Mouse (Mus musculus) kidney, postnatal 25 days (tissue): ENCODE measurements around the gene Lpgat1.

ENCODE experiments used
- DNase-seq, 2 experiments: peaks; one replicate each; pipeline ENCODE4 v3.0.0; 2021; ENCODE audit warnings: mixed read lengths in 2 of 2

Gene Lpgat1

DNA sequence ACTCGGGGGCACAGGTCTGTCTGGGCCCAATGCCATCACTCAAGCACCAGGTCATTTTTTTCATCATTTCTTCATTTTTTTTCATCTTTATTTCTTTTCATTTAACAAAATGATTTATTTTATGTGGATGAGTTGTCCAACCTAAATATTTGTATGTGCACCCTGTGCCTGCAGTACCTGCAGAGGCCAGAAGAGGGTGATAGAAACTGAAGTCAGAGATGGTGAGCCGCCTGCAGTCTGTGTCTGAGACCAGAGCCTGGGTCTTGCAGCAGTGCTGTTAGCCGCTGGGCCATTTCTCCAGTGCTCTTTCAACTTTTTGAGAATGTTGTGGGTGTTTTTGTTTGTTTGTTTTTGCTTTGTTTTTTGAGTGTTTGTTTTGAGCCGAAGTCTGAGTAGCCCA is 89.1 kb downstream of the Lpgat1 start:
- DNase-seq: no peak

DNA sequence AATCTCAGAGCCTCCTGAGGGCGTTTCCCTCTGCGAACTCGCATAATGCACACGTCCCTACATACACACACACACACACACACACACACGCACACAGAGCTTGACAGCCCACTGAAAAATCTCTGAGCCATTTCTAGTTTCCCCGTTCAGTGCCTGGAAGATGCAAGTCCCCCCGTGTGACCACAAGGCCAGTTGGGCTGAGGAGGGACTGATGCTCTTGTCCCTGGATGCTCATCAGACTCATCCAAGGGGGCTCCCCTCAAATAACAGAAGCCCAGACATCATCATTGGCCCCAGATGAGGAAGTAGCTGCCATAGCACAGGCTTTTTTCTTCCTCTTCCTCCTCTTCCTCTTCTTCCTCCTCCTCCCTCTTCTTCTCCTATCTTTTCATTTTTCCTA is 90.3 kb downstream of the Lpgat1 start:
- no peak for DNase-seq

DNA sequence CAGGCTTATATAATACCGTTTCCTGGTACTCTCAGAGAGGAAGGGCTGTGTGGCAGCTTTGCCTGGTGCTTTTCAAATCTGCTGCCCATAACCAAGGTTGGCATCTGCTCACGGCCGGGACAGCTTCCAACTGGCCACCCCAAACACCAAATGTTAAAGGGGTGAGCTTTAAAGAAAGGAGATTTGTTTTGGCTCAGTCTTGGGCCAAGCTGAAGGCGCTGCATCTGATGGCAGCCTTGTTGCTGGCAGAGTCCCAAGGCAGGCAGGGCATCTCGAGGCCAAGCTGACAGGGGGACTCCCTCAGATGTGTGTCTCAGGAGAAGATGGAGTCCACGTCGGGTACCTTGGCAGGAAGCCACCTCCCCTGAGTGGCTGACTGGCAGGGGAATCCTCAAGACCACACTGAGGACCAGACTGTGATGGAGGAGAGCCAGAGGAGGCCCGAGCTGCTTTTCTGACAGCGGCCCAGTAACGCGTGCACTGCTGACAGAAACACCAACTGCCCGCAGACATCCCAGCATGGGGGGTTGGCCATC is 91.1 kb downstream of the Lpgat1 start:
- DNase-seq: no peak

DNA sequence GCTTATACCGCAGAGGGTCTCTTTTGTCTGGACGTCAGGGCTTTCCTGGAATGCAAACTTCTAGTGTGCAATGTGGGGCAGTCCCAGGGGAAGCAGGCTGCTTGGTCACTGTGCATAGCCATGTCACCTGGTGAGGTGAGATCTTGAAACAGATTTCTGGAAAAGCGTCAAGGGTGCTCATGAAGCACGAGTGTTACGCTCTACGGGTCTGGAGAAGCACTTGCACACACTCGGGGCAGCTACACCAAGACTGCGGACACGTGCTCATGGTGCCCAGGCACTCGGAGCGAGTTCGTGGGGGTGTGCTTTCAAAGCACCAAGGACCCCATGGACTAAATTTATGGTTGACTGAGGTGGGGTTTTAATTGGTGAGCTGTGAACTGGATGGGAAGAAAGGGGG is 94.1 kb downstream of the Lpgat1 start:
- DNase-seq: no peak

DNA sequence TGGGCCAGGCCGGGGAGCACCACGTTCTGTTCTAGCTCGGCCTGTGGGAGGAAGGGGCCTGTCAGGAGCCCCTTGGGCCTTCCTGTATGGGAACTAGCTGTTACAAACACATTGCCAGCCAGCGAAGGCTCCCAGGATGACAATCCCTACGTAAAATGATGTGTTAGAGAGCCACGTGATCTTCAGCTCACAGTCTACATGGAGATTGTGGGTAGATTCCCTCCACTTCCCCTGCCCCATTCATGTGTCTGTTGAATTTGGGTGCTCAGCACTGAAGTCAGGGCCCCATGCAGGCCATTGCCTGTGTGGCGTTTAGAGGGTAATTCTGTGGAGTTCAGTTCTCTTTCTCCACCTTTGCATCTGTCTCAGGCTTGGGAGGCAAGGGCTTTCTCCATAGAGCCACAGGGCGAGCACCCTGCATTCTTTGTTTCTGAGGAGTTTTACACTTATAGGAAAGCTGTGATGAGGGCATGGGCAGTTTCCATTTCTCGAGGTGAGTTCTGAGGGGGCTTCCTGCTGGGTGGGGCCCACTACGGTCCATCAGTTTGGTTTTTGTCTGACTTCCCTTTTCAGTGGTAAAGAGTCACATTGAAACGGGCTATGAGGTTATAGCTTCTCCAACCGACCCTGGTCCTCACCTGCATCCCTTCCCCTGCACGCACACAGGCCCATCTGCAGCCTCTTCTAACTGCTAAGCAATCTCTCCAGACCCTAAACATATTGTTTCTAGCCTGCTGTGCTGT is 95.5 kb downstream of the Lpgat1 start:
- DNase-seq: no peak

DNA sequence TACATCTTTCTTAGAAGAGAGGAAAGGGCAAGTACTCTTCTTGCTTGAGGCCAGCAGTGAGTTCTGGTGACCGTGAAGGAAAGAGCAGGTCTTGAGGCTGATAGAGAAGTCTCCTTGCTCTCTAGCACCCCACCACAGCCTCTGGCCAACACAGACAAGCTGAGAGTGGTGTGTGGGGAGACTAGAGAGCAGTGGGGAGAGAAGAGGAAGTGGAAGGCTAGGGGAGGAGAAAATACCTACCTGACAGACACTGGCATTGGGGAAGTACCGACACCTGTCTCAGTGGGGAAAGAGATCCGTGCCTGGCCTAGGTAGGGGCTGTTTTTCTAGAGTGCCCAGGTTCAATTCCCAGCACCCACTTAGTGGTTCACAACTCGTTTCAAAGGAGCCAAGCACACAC is 96.6 kb downstream of the Lpgat1 start:
- no peak for DNase-seq

DNA sequence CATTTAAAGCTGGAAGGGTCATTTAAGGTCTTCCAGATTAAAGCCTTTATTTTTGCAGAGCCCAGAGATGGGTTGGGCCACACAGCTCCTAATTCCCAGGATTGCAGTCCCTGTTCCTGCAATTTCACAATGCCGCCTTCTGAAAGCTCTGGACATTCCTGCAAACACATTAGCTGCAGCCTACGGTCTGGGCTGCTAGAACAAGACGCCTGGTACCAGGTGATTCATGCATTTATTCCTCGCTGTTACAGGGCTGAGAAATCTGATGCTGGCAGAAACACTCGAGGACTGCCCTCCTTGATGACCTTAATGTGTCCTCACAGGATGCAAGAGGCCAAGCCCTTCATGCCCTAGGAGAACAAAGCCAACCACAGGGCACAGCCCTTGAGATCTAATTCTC is 97.3 kb downstream of the Lpgat1 start:
- DNase-seq: no peak

DNA sequence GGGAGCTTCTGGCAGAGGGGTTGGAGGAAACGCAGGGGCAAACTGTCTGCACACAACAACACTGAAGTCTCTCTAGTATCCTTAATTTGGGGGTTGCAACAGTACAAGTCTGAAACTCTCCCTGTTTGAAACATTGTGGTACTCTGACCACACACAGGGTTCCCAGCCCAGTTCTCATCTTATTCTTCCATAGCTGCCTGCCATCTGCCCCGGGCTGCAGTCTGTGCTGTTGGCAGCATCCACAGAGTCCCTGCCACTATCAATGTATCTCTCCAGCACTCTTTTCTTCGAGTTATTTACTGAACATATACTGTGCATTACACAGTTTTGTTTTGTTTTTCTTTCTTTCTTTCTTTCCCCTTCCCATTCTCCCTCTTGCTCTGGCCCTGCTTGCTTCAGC is 99.0 kb downstream of the Lpgat1 start:
- no peak for DNase-seq

DNA sequence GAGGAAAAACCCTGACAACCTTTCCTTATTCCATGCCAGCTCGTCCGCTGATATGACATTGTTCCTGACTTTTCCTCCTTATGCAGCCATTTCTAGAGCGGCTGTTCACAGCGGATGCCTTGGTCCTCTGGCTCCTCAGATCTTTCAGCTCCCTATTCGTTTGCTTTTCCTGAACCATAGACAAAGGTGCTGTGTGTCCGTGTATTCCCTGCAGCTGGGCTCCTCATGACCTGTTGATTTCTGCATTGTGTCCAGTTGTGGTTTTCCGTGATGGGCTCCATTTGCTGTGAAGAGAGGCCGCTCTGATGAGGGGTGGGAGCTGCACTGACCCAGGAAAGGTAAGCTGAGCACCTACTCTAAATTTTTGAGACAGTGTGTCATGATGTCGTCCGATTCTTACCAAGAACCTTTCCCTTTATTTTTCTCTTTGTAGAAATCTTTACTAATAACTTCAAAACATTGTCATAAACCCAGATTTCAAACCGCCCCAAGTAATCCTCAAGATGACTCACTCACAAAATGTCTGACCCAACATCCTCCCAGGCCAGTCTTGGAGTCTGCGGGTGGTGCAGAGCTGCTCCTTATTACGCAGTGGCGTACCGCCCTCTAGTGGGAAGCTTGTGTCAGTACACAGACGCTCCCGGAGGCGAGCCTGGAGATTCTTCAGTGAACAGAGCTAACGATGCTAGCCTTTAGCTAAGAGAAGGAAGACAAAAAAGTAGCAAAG is 99.9 kb downstream of the Lpgat1 start:
- peak; percentile 87 for DNase-seq

DNA sequence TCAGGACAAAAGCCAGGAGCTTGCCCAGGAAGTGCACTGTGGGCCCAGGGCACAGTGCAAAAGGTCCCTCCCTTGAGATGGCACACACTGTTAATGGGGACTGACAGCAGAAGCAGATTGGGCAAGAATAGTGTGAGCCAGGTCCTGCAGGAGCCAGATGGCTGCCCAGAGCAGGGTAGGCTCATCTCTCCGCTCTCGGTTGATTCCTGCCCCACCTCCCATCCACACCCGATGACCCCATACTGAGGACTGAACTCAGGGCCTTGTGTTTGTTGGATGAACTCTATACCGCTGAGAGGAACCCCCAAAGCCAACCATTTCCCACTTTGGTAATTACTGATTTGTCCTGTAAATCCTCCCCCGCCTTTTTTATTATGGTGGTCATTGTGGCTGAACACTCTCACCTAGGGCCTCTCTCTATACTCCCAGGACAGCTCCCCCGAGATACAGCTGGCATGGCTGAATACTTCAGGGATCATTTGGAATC is 100.6 kb downstream of the Lpgat1 start:
- no peak for DNase-seq

DNA sequence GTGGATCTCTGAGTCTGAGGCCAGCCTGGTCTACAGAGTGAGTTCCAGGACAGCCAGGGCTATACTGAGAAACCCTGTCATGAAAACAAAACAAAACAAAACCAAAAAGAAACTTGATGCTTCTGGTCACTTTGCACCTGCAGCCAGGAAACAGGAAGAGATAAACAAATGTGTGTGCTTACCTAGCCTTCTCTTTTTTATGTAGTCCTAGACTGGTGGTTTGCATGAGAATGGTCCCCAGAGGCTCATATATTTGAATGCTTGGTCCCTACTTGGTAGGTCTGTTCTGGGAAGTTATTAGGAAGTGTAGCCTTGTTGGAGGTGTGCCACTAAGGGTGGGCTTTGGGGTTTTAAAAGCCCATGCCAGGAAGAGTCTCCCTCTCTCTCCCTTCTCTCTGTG is 101.4 kb downstream of the Lpgat1 start:
- DNase-seq: no peak

DNA sequence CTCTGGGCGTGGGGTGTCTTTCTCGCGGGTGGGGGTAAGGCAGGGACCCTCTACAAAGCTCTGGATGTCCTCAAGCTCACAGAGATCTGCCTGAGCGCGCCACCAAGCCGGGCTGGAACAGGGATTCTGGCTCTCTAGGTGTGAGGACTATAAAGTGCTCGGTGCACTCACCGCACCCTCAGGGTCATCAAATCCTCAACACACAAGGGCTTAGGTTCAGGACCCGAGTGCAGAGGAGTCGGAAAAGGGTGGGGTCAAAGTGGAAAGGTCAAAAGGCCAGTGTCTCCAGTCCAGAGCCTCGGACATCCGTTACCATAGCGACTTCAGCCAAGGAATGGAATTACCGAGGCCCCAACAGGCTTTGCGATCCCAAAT is 103.3 kb downstream of the Lpgat1 start:
- DNase-seq: no peak

DNA sequence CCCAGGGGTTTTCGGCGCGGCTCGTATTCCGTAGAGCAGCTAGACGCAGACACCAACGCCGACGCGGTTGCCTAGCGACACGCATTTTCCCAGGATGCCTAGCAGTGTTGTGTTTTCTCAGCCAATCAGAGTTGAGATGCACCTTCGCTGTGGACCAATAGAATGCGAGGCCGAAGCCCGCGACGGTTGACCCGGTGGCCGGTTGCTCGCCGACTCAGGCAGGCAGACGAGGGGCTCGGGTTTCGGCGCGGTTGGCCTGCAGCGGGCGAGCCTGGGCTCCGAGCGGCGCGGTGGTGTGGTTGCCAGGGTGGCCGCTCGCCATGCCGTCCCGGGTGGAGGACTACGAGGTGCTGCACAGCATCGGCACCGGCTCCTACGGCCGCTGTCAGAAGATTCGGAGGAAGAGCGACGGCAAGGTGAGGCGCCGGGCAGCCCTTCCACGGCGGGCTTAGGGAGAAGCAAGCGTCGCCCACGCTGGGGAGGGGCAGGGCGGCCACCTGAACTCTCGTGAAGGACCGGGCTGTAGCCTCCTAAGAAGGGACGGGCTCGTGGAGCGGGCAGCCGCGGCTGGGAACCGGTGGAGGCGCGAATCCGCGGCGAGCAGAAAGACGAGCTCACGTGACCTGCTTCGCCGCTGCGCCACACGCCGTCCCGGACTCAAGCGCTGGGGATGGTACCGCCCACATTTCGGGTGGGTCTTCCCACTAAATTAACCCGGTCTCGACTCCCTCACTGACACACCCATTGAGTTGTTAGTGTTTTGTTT is 103.9 kb downstream of the Lpgat1 start, which contains the start of gene Nek2:
TSS of gene Nek2 (plus strand) at position 119 of the 766 bp plus-strand sequence.
- peak; percentile 98 to 99 for DNase-seq

DNA sequence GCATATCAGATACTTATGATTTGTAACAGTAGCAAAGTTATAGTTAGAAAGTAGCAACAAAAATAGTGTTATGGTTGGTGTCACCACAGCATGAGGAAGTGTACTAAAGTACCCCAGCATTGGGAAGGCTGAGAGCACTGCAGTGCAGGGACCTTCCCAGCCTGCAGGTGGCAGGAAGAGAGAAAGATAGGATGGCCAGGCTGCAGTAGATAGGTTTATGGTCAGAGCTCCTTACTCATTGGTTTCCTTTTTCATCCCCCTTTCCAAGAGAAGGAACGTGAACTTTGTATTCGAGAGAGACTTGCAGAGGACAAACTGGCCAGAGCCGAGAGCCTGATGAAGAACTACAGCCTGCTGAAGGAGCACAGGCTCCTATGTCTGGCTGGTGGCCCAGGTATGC is 111.5 kb downstream of the Lpgat1 start:
- DNase-seq: peak; percentile 46 to 64

DNA sequence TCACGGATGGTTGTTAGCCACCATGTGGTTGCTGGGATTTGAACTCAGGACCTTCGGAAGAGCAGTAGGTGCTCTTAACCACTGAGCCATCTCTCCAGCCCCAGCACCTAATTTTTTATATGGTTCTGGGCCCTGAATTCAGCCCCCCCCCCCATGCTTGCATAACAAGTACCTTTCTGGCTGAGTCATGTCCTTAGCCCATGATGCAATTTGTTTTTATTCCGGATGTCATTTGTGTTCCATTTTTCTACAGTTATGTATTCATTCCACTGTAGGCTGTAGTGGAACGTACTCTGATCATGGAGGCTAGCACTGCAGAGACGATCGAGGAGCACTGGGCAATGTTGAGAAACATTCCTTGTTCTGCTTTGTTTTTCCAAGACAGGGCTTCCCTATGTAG is 115.8 kb downstream of the Lpgat1 start:
- DNase-seq: no peak
